Mouse (Mus musculus): ENCODE measurements around the gene 1110008P14Rik.

- TF ChIP-seq CTCF (IDR thresholded peaks at IDR 0.05; ENCODE audit: control insufficient read depth, insufficient read depth, insufficient read length) (no peak), MAX (IDR thresholded peaks at IDR 0.05) (no peak)
These were observed 32.2 kb upstream of the 1110008P14Rik start for GRCm38 (mm10) chr2:32413936-32414335.
